Mouse (Mus musculus) E14TG2a.4 (cell line): ENCODE data around the gene Gsta2.

Experiments used
- CTCF ChIP-seq: conservative IDR thresholded peaks from 2 replicates; pipeline ENCODE4 v1.5.1; 2014; ENCODE audit warnings: low read length
- NANOG ChIP-seq: IDR thresholded peaks from 2 replicates; pipeline ENCODE4 v1.6.1; 2014; ENCODE audit warnings: borderline replicate concordance, low read length, mixed read lengths

GRCm38 (mm10) chr9:78314696-78315095 is 40.9 kb downstream of the Gsta2 start, which contains the start of gene Omt2a:
- TF ChIP-seq CTCF (no peak), NANOG (no peak)
